Mouse (Mus musculus): Measurements from ENCODE around the gene Eif4g1.
A peak's percentile ranks its signal among the peaks of the same experiment; 100 is the strongest.

The Eif4g1 gene

GRCm38 (mm10) chr16:20706407-20707055 lies 38.4 kb downstream of the Eif4g1 start:
- no peak for DNase-seq (ENCODE audit: low read depth, low spot score)

GRCm38 (mm10) chr16:20708220-20708938 lies 40.3 kb downstream of the Eif4g1 start:
- no peak for DNase-seq (ENCODE audit: low read depth, low spot score)

- DNase-seq (ENCODE audit: low read depth, low spot score), result no peak
Observed at GRCm38 (mm10) chr16:20708939-20709734, 41.0 kb downstream of the Eif4g1 start.

GRCm38 (mm10) chr16:20710370-20710769 lies 42.3 kb downstream of the Eif4g1 start:
- no peak for DNase-seq (ENCODE audit: low read depth, low spot score)

- DNase-seq (ENCODE audit: low read depth, low spot score), result no peak
Observed at GRCm38 (mm10) chr16:20710810-20711209, 42.7 kb downstream of the Eif4g1 start.

GRCm38 (mm10) chr16:20712190-20712589 lies 44.1 kb downstream of the Eif4g1 start:
- DNase-seq (ENCODE audit: low read depth, low spot score), result no peak

GRCm38 (mm10) chr16:20712889-20713288 lies 44.8 kb downstream of the Eif4g1 start:
- no peak for DNase-seq (ENCODE audit: low read depth, low spot score)

GRCm38 (mm10) chr16:20714307-20715080 lies 46.4 kb downstream of the Eif4g1 start:
- DNase-seq (ENCODE audit: low read depth, low spot score), result no peak

GRCm38 (mm10) chr16:20715161-20715560 lies 47.0 kb downstream of the Eif4g1 start:
- no peak for DNase-seq (ENCODE audit: low read depth, low spot score)

GRCm38 (mm10) chr16:20715566-20715965 lies 47.5 kb downstream of the Eif4g1 start:
- no peak for DNase-seq (ENCODE audit: low read depth, low spot score)

- peak; percentile 55 for DNase-seq (ENCODE audit: low read depth, low spot score)
Observed at GRCm38 (mm10) chr16:20715976-20716840, 48.1 kb downstream of the Eif4g1 start.

GRCm38 (mm10) chr16:20716841-20717180 lies 48.7 kb downstream of the Eif4g1 start:
- no peak for DNase-seq (ENCODE audit: low read depth, low spot score)

- DNase-seq (ENCODE audit: low read depth, low spot score), result peak; percentile 83
Observed at GRCm38 (mm10) chr16:20717181-20717977, 49.3 kb downstream of the Eif4g1 start, which contains the start of the genes Polr2h and Clcn2. Gene Polr2h, plus strand, starts transcription at chr16:20717665. Gene Clcn2, minus strand, starts transcription at chr16:20717746.

- DNase-seq (ENCODE audit: low read depth, low spot score), result no peak
Observed at GRCm38 (mm10) chr16:20717978-20718670, 50.0 kb downstream of the Eif4g1 start.

GRCm38 (mm10) chr16:20721808-20722207 lies 53.7 kb downstream of the Eif4g1 start:
- no peak for DNase-seq (ENCODE audit: low read depth, low spot score)

GRCm38 (mm10) chr16:20722736-20723135 lies 54.6 kb downstream of the Eif4g1 start:
- DNase-seq (ENCODE audit: low read depth, low spot score), result no peak

- DNase-seq (ENCODE audit: low read depth, low spot score), result no peak
Observed at GRCm38 (mm10) chr16:20723247-20723646, 55.1 kb downstream of the Eif4g1 start.

GRCm38 (mm10) chr16:20724338-20724748 lies 56.2 kb downstream of the Eif4g1 start:
- DNase-seq (ENCODE audit: low read depth, low spot score), result no peak

GRCm38 (mm10) chr16:20725321-20725720 lies 57.2 kb downstream of the Eif4g1 start:
- DNase-seq (ENCODE audit: low read depth, low spot score), result no peak

Measured in retina, postnatal 7 days (tissue).